Mouse (Mus musculus) adrenal gland, postnatal 0 days (tissue): ENCODE data around the gene Ush1c. TPM values are rescaled to one million over a fixed set of nuclear protein-coding genes. Genes with fewer than 3 reads are reported as not detected.

Experiments
- polyA plus RNA-seq: library from polyadenylated mRNA; unstranded; fragments of >200 nt; fragmentation: Nextera tagmentation; extraction: Ambion mirVana; gene quantifications from 2 replicates; pipeline ENCODE4 v1.2.1, GENCODE M21; 2015

Ush1c gene
- 0.19 and 0.25 TPM in 2 replicates for polyA plus RNA-seq

GRCm38 (mm10) chr7:46238346-46238745 lies at the start of gene Ush1c:
Gene Ush1c, minus strand, starts transcription at chr7:46238503.

GRCm38 (mm10) chr7:46240696-46241095 lies 2.4 kb upstream of the Ush1c start, which contains the start of gene Otog:
Gene Otog, plus strand, starts transcription at chr7:46240987.

GRCm38 (mm10) chr7:46179431-46180275 lies 58.6 kb downstream of the Ush1c start, which contains the start of gene Abcc8:
Gene Abcc8, minus strand, starts transcription at chr7:46180033.

Other genes with a start within 250 kb of the Ush1c start
- 0.57 and 0.99 TPM in 2 replicates for gene Abcc6, start 208.2 kb downstream of the Ush1c start, polyA plus RNA-seq
- 12.2 and 19.7 TPM in 2 replicates for gene Nomo1, start 204.8 kb downstream of the Ush1c start, polyA plus RNA-seq
- gene Kcnj11, start 137.7 kb downstream of the Ush1c start, polyA plus RNA-seq, result 0.19 and 0.20 TPM in 2 replicates
- 0.51 and 1.8 TPM in 2 replicates for gene Abcc8, start 58.5 kb downstream of the Ush1c start, polyA plus RNA-seq
- 0.01 and 0.05 TPM in 2 replicates for gene Otog, start 2.5 kb upstream of the Ush1c start, polyA plus RNA-seq
- 0.28 TPM in 1 of 2 replicates, not detected in the other for gene Myod1, start 138.0 kb upstream of the Ush1c start, polyA plus RNA-seq
- gene Kcnc1, start 158.0 kb upstream of the Ush1c start, polyA plus RNA-seq, result 0.93 and 1.8 TPM in 2 replicates